Mouse (Mus musculus) ES-Bruce4 (cell line): ENCODE measurements around the gene H2-DMb1.

Experiments
- CTCF ChIP-seq: IDR thresholded peaks from one replicate; pipeline ENCODE4 v1.8.1; 2011; ENCODE audit warnings: low read depth, low read length
- POLR2A ChIP-seq: IDR thresholded peaks from one replicate; pipeline ENCODE4 v1.8.1; 2011; ENCODE audit warnings: low read length; ENCODE audit not compliant: insufficient read depth

GRCm38 (mm10) chr17:34200047-34200446 is 47.2 kb downstream of the H2-DMb1 start:
- TF ChIP-seq CTCF (no peak), POLR2A (no peak)
